Mouse (Mus musculus): ENCODE results near the gene Frzb.

DNA sequence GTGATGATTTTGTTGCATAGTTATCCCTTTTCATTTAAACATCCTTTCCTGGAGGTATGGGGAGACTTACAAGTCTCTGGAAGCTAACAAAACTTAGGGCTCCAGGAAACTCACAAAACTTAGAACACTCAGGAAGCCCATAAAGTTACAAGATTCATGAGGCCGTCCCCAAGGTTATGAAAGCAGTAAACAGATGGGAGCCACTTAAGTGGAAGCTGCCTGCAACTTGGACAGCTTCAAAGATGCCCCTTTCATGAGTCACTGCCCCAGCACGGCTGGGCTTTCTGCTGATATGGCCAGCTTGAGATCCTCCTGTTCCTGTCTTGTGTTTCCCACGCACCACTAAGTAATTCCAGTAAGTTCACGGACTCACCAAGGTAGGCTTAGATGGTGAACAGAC, 63.0 kb downstream of the Frzb start:
- TF ChIP-seq CTCF (IDR thresholded peaks at IDR 0.05; ENCODE audit: borderline replicate concordance, insufficient read depth, low read length): no peak
- TF ChIP-seq POLR2A (IDR thresholded peaks at IDR 0.05; ENCODE audit: low read depth, low read length): no peak

All from embryonic fibroblast, embryonic 13.5 days (primary cell).